Mouse (Mus musculus) liver, embryonic 16.5 days (tissue): ENCODE results near the gene Sowahb. TPM values are rescaled to one million over a fixed set of nuclear protein-coding genes. Genes with fewer than 3 reads are reported as not detected.

Experiments
- ATAC-seq: fragments of 200-750 bp; cut with Nextera tagmentation; 2 replicates; pipeline ENCODE4 v1.8.0; 2017; ENCODE audit warnings: low read depth, mild to moderate bottlenecking, moderate number of reproducible peaks, moderate library complexity
- H3K27ac ChIP-seq: fragments of 300-500 bp; sonication (generic); 2 replicates; pipeline ENCODE4 v1.5.1; 2014; ENCODE audit warnings: mild to moderate bottlenecking, low read length
- H3K27me3 ChIP-seq: fragments of 300-500 bp; sonication (generic); 2 replicates; pipeline ENCODE4 v1.6.1; 2014; ENCODE audit warnings: low read depth, low read length, mixed read lengths; ENCODE audit not compliant: control insufficient read depth, insufficient read depth
- H3K36me3 ChIP-seq: fragments of 300-500 bp; sonication (generic); 2 replicates; pipeline ENCODE4 v1.6.1; 2014; ENCODE audit warnings: mild to moderate bottlenecking; ENCODE audit not compliant: control insufficient read depth, insufficient read depth
- H3K4me1 ChIP-seq: fragments of 300-500 bp; sonication (generic); 2 replicates; pipeline ENCODE4 v1.6.1; 2014; ENCODE audit warnings: low read depth, low read length, mixed read lengths; ENCODE audit not compliant: control insufficient read depth
- H3K4me2 ChIP-seq: fragments of 300-500 bp; sonication (generic); 2 replicates; pipeline ENCODE4 v1.6.1; 2014; ENCODE audit warnings: low read depth, low read length, mixed read lengths
- H3K4me3 ChIP-seq: fragments of 300-500 bp; sonication (generic); 2 replicates; pipeline ENCODE4 v1.5.1; 2014; ENCODE audit warnings: low read depth, mild to moderate bottlenecking, low read length
- H3K9ac ChIP-seq: fragments of 300-500 bp; sonication (generic); 2 replicates; pipeline ENCODE4 v1.6.1; 2014; ENCODE audit warnings: low read depth, low read length
- H3K9me3 ChIP-seq: fragments of 300-500 bp; sonication (generic); replicated peaks from 2 replicates; pipeline ENCODE4 v1.6.1; 2016; ENCODE audit warnings: low read length; ENCODE audit not compliant: control insufficient read depth
- whole genome bisulfite sequencing: fragments of 180-500 bp; shearing (Covaris S2); extraction: QIAGEN DNeasy Blood & Tissue Kit; methylation state at CpG from one replicate; pipeline ENCODE4 v1.1.7; 2014; ENCODE audit not compliant: insufficient replicate concordance; 5-methylcytosine and 5-hydroxymethylcytosine counted together
- polyA plus RNA-seq: library from polyadenylated mRNA; unstranded; fragments of >200 nt; fragmentation: Nextera tagmentation; extraction: Ambion mirVana; gene quantifications from 2 replicates; pipeline ENCODE4 v1.2.1, GENCODE M21; 2015

The Sowahb gene
- polyA plus RNA-seq, 1 experiment from 2014 or later: 1.4 TPM

DNA sequence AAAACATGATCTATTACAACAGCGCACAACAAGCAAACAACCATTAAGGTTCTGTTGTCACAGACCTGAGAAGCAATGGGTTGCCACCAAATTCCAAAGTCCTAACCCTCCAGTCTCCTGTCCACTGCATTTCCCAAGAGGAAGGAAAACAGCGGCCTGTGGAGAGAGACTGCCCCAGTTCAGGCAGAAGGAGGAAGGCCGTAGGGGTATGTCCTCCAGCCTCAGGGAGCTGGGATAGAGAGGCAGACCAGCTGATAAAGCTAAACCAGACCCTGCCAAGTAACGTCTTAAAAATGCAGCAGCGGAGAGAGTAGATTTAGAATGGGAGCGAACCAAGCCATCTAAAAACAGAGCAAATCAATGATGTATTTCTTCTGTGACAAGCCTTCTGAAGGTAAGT, 44.8 kb downstream of the Sowahb start:
- Histone ChIP-seq H3K9me3 (no peaks in the 10 kb centered on the region), H3K27ac (peak overlapping the region; percentile 4; the same call in 1 of the 2 replicates), H3K4me2 (no peak overlapping the region), H3K27me3 (no peaks in the 10 kb centered on the region), H3K9ac (no peak overlapping the region), H3K4me3 (no peak overlapping the region), H3K4me1 (no peaks in the 10 kb centered on the region; the same call in 1 of the 2 replicates), H3K36me3 (no peaks in the 10 kb centered on the region)
- WGBS: 69% methylated on average over 6 of the region's 6 CpGs
- ATAC-seq: no peak

- WGBS: 38% methylated on average over 5 of the region's 5 CpGs
- no peaks in the 10 kb centered on the region for H3K9me3 ChIP-seq
- H3K27me3 ChIP-seq: no peaks in the 10 kb centered on the region
- no peaks in the 10 kb centered on the region for H3K36me3 ChIP-seq
- no peak overlapping the region for H3K27ac ChIP-seq
- no peak overlapping the region for H3K9ac ChIP-seq
- H3K4me3 ChIP-seq: no peak overlapping the region
- H3K4me2 ChIP-seq: no peak overlapping the region
- H3K4me1 ChIP-seq: no peaks in the 10 kb centered on the region; the same call in 1 of the 2 replicates
- no peak for ATAC-seq
Observed at GRCm38 (mm10) chr5:92998494-92999016, 46.3 kb downstream of the Sowahb start.

GRCm38 (mm10) chr5:92997428-92998120, 47.2 kb downstream of the Sowahb start:
- no peak overlapping the region for H3K4me2 ChIP-seq
- 48% methylated on average over 5 of the region's 5 CpGs for WGBS
- no peaks in the 10 kb centered on the region for H3K9me3 ChIP-seq
- H3K36me3 ChIP-seq: no peaks in the 10 kb centered on the region
- no peaks in the 10 kb centered on the region for H3K27me3 ChIP-seq
- H3K4me1 ChIP-seq: no peaks in the 10 kb centered on the region; the same call in 1 of the 2 replicates
- H3K9ac ChIP-seq: no peak overlapping the region
- H3K4me3 ChIP-seq: no peak overlapping the region
- ATAC-seq: peak; percentile 74
- H3K27ac ChIP-seq: peak overlapping the region; percentile 48

DNA sequence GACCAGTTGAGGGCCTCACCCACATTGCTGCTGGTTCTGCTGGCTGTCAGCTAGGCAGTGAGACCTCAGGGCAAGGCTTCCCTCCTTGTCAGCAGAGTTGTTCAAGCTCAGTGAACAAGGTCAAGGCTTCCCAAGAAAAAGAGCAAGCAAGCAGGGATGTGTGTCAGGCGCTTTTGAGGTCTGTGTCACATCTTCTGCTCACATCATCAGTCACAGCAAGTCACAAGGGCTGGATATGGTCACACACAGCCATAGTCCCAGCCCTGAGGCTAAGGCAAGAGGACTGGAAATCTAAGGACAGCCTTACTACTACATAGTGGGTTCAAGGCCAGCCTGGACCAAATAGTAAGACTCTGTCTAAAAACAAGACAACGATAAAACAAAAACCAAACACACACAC, 50.0 kb downstream of the Sowahb start:
- Histone ChIP-seq H3K4me1 (no peaks in the 10 kb centered on the region), H3K36me3 (no peaks in the 10 kb centered on the region), H3K4me2 (no peak overlapping the region), H3K9ac (no peak overlapping the region), H3K27me3 (no peaks in the 10 kb centered on the region), H3K9me3 (no peaks in the 10 kb centered on the region), H3K27ac (no peak overlapping the region), H3K4me3 (no peak overlapping the region)
- WGBS: 74% methylated on average over 2 of the region's 2 CpGs
- no peak for ATAC-seq

GRCm38 (mm10) chr5:92994309-92994708, 50.5 kb downstream of the Sowahb start:
- H3K27ac ChIP-seq: no peak overlapping the region
- WGBS: 63% methylated on average over 6 of the region's 6 CpGs

DNA sequence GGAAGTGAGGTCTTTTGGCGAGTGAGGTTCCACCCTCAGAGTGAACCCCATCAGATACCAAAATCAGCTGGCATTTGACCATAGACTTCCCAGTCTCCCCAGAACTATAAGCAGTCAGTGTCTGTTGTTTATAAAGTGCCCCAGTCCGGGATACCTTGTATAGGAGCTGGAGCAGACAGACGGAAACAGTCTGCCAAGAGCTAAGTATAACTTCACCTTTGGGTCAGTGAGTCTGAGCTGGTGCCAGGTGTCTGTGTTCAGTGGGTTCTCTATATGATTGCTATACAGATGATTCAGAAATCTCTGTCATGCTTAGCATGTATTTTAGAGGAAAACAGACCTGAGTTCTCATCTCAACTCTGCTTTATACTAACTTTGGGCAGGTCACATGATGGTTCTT, 52.7 kb downstream of the Sowahb start:
- no peaks in the 10 kb centered on the region for H3K36me3 ChIP-seq
- no peak for ATAC-seq
- no peak overlapping the region for H3K4me3 ChIP-seq
- H3K4me1 ChIP-seq: no peaks in the 10 kb centered on the region
- 47% methylated on average over 3 of the region's 3 CpGs for WGBS
- no peak overlapping the region for H3K4me2 ChIP-seq
- no peak overlapping the region for H3K27ac ChIP-seq
- no peaks in the 10 kb centered on the region for H3K9me3 ChIP-seq
- no peaks in the 10 kb centered on the region for H3K27me3 ChIP-seq
- no peak overlapping the region for H3K9ac ChIP-seq

More at GRCm38 (mm10) chr5:92994309-92994708, 50.5 kb downstream of the Sowahb start:
- H3K9ac ChIP-seq: no peak overlapping the region
- ATAC-seq: no peak
- no peaks in the 10 kb centered on the region for H3K36me3 ChIP-seq
- H3K27me3 ChIP-seq: no peaks in the 10 kb centered on the region
- H3K9me3 ChIP-seq: no peaks in the 10 kb centered on the region
- H3K4me3 ChIP-seq: no peak overlapping the region
- H3K4me1 ChIP-seq: no peaks in the 10 kb centered on the region
- H3K4me2 ChIP-seq: no peak overlapping the region

Other genes with a start within 250 kb of the Sowahb start
- 20.4 and 21.4 TPM in 2 replicates for gene Sept11, start 48.4 kb upstream of the Sowahb start, polyA plus RNA-seq
- 31.6 and 34.0 TPM in 2 replicates for gene Ccni, start 161.5 kb upstream of the Sowahb start, polyA plus RNA-seq
- 1.9 and 2.0 TPM in 2 replicates for gene 2010109A12Rik, start 161.5 kb upstream of the Sowahb start, polyA plus RNA-seq
- 21.0 and 21.1 TPM in 2 replicates for gene Ccng2, start 222.2 kb upstream of the Sowahb start, polyA plus RNA-seq